Mouse (Mus musculus) thymus, adult 2 months (tissue): Measurements from ENCODE around the gene Zar1l. TPM values are rescaled to one million over a fixed set of nuclear protein-coding genes. Genes with fewer than 3 reads are reported as not detected.

Experiments
- DNase-seq: peaks from one replicate; pipeline ENCODE4 v3.0.0; 2021
- H3K27ac ChIP-seq: fragments of 200-500 bp; 2 replicates; pipeline ENCODE4 v1.5.1; 2012; ENCODE audit warnings: low read length, control low read depth; ENCODE audit not compliant: control insufficient read depth, insufficient read depth
- H3K27me3 ChIP-seq: fragments of 200-500 bp; 2 replicates; pipeline ENCODE4 v1.6.1; 2012; ENCODE audit warnings: mild to moderate bottlenecking, low read length, moderate library complexity, mixed read lengths; ENCODE audit not compliant: control insufficient read depth, insufficient read depth
- H3K36me3 ChIP-seq: fragments of 200-500 bp; 2 replicates; pipeline ENCODE4 v1.6.1; 2012; ENCODE audit warnings: mild to moderate bottlenecking, low read length, moderate library complexity; ENCODE audit not compliant: control insufficient read depth, insufficient read depth
- H3K4me1 ChIP-seq: fragments of 200-500 bp; replicated peaks from 2 replicates; pipeline ENCODE4 v1.6.1; 2012; ENCODE audit warnings: low read length; ENCODE audit not compliant: control insufficient read depth, insufficient read depth
- H3K4me3 ChIP-seq: fragments of 200-500 bp; 2 replicates; pipeline ENCODE4 v1.5.1; 2012; ENCODE audit warnings: mild to moderate bottlenecking, low read length, control low read depth, moderate library complexity; ENCODE audit not compliant: control insufficient read depth, insufficient read depth
- CTCF ChIP-seq: fragments of 200-500 bp; IDR thresholded peaks from 2 replicates; pipeline ENCODE4 v1.5.1; 2012; ENCODE audit warnings: mild to moderate bottlenecking, control low read depth, low read length, moderate library complexity, borderline replicate concordance; ENCODE audit not compliant: control insufficient read depth, poor library complexity, insufficient read depth; ENCODE audit errors: extremely low read depth
- POLR2A ChIP-seq: fragments of 200-500 bp; IDR thresholded peaks from 2 replicates; pipeline ENCODE4 v1.6.1; 2012; ENCODE audit warnings: mild to moderate bottlenecking, low read length, control low read depth, moderate library complexity; ENCODE audit not compliant: control insufficient read depth, poor library complexity, insufficient read depth; ENCODE audit errors: extremely low read depth
- WGBS: fragments of 180-500 bp; shearing (Covaris S2); methylation state at CpG from one replicate; pipeline ENCODE4 v1.1.7; 2018; 5-methylcytosine and 5-hydroxymethylcytosine counted together
- polyA plus RNA-seq: library from polyadenylated mRNA; depleted of rRNA; stranded (reverse); fragments of >200 nt; gene quantifications from 2 replicates; pipeline ENCODE4 v1.2.3, GENCODE M21; 2012

Zar1l gene
- polyA plus RNA-seq, 1 experiment: not detected

GRCm38 (mm10) chr5:150490821-150491220 is 27.1 kb downstream of the Zar1l start:
- Histone ChIP-seq H3K27me3 (no peaks in the 10 kb centered on the region), H3K4me1 (no peaks in the 10 kb centered on the region), H3K4me3 (no peak overlapping the region), H3K27ac (no peak overlapping the region), H3K36me3 (no peaks in the 10 kb centered on the region)
- DNase-seq: no peak
- WGBS: 27% methylated on average over 8 of the region's 8 CpGs
- TF ChIP-seq CTCF (no peak), POLR2A (no peak)

- TF ChIP-seq POLR2A (no peak), CTCF (no peak)
- H3K27me3 ChIP-seq: no peaks in the 10 kb centered on the region
- no peak overlapping the region for H3K4me3 ChIP-seq
- 95% methylated on average over 3 of the region's 3 CpGs for WGBS
- DNase-seq: no peak
- no peaks in the 10 kb centered on the region for H3K4me1 ChIP-seq
- no peaks in the 10 kb centered on the region for H3K36me3 ChIP-seq
- no peak overlapping the region for H3K27ac ChIP-seq
Observed at GRCm38 (mm10) chr5:150490285-150490684, 27.7 kb downstream of the Zar1l start.

- TF ChIP-seq CTCF: no peak
- no peak for TF ChIP-seq POLR2A
- Histone ChIP-seq H3K4me1 (no peaks in the 10 kb centered on the region), H3K4me3 (no peak overlapping the region), H3K27ac (no peak overlapping the region), H3K36me3 (no peaks in the 10 kb centered on the region), H3K27me3 (no peaks in the 10 kb centered on the region)
- DNase-seq: peak; percentile 9
- WGBS: 82% methylated on average over 3 of the region's 3 CpGs
Observed at GRCm38 (mm10) chr5:150485198-150485597, 32.8 kb downstream of the Zar1l start.

- TF ChIP-seq POLR2A (no peak), CTCF (no peak)
- Histone ChIP-seq H3K27me3 (no peaks in the 10 kb centered on the region), H3K4me3 (no peak overlapping the region), H3K4me1 (no peaks in the 10 kb centered on the region), H3K36me3 (no peaks in the 10 kb centered on the region), H3K27ac (no peak overlapping the region)
- WGBS: 71% methylated on average over 4 of the region's 4 CpGs
- no peak for DNase-seq
Observed at GRCm38 (mm10) chr5:150478612-150479011, 39.4 kb downstream of the Zar1l start.

GRCm38 (mm10) chr5:150477364-150477763 is 40.6 kb downstream of the Zar1l start:
- 96% methylated on average over 4 of the region's 4 CpGs for WGBS
- no peaks in the 10 kb centered on the region for H3K36me3 ChIP-seq
- TF ChIP-seq CTCF: no peak
- no peak for DNase-seq
- H3K4me3 ChIP-seq: no peak overlapping the region
- no peak overlapping the region for H3K27ac ChIP-seq
- H3K27me3 ChIP-seq: no peaks in the 10 kb centered on the region
- H3K4me1 ChIP-seq: no peaks in the 10 kb centered on the region

- 12% methylated on average over 6 of the region's 6 CpGs for WGBS
Observed at GRCm38 (mm10) chr5:150468431-150468830, 49.5 kb downstream of the Zar1l start.

GRCm38 (mm10) chr5:150466132-150466531 is 51.8 kb downstream of the Zar1l start:
- H3K4me1 ChIP-seq: 0 out of 2 replicates have a peak, but pooled peaks cover 2% of the 10 kb centered on the region
- H3K36me3 ChIP-seq: no peaks in the 10 kb centered on the region
- H3K4me3 ChIP-seq: no peak overlapping the region
- DNase-seq: no peak
- H3K27ac ChIP-seq: no peak overlapping the region
- 76% methylated on average over 12 of the region's 12 CpGs for WGBS
- no peaks in the 10 kb centered on the region for H3K27me3 ChIP-seq
- TF ChIP-seq CTCF (no peak), POLR2A (no peak)

More at GRCm38 (mm10) chr5:150468431-150468830, 49.5 kb downstream of the Zar1l start:
- Histone ChIP-seq H3K4me3 (no peak overlapping the region), H3K27ac (no peak overlapping the region), H3K4me1 (0 out of 2 replicates have a peak, but pooled peaks cover 2% of the 10 kb centered on the region), H3K27me3 (no peaks in the 10 kb centered on the region), H3K36me3 (no peaks in the 10 kb centered on the region)
- DNase-seq: no peak
- no peak for TF ChIP-seq POLR2A
- TF ChIP-seq CTCF: no peak
